Mouse (Mus musculus) midbrain, embryonic 11.5 days (tissue): ENCODE data around the gene Ptgdr2. TPM values are rescaled to one million over a fixed set of nuclear protein-coding genes. Genes with fewer than 3 reads are reported as not detected.
A peak's percentile ranks its signal among the peaks of the same experiment; 100 is the strongest.

Experiments
- ATAC-seq: fragments of 200-750 bp; cut with Nextera tagmentation; 2 replicates; pipeline ENCODE4 v1.8.0; 2017; ENCODE audit warnings: moderate TSS enrichment, moderate library complexity; ENCODE audit not compliant: low FRiP score
- DNase-seq: peaks from one replicate; pipeline ENCODE4 v3.0.0; 2015; ENCODE audit warnings: low spot score; ENCODE audit errors: missing footprints
- H3K27ac ChIP-seq: fragments of 300-500 bp; sonication (generic); 2 replicates; pipeline ENCODE4 v1.5.1; 2014; ENCODE audit warnings: low read depth, low read length
- H3K27me3 ChIP-seq: fragments of 300-500 bp; sonication (generic); 2 replicates; pipeline ENCODE4 v1.6.1; 2014; ENCODE audit warnings: mild to moderate bottlenecking, low read length, moderate library complexity, mixed read lengths; ENCODE audit not compliant: control insufficient read depth, insufficient read depth
- H3K36me3 ChIP-seq: fragments of 300-500 bp; sonication (generic); 2 replicates; pipeline ENCODE4 v1.6.1; 2014; ENCODE audit warnings: mild to moderate bottlenecking, low read length, moderate library complexity, mixed read lengths; ENCODE audit not compliant: control insufficient read depth, insufficient read depth
- H3K4me1 ChIP-seq: fragments of 300-500 bp; sonication (generic); 2 replicates; pipeline ENCODE4 v1.6.1; 2014; ENCODE audit warnings: low read length; ENCODE audit not compliant: control insufficient read depth, insufficient read depth
- H3K4me2 ChIP-seq: fragments of 300-500 bp; sonication (generic); 2 replicates; pipeline ENCODE4 v1.6.1; 2014; ENCODE audit warnings: mild to moderate bottlenecking, moderate library complexity
- H3K4me3 ChIP-seq: fragments of 300-500 bp; sonication (generic); 2 replicates; pipeline ENCODE4 v1.5.1; 2014; ENCODE audit warnings: low read depth, low read length
- H3K9ac ChIP-seq: fragments of 300-500 bp; sonication (generic); 2 replicates; pipeline ENCODE4 v1.6.1; 2014; ENCODE audit warnings: low read length
- H3K9me3 ChIP-seq: fragments of 300-500 bp; sonication (generic); 2 replicates; pipeline ENCODE4 v1.6.1; 2016; ENCODE audit warnings: low read length; ENCODE audit not compliant: control insufficient read depth
- WGBS: fragments of 180-500 bp; shearing (Covaris S2); extraction: QIAGEN DNeasy Blood & Tissue Kit; methylation state at CpG from one replicate; pipeline ENCODE4 v1.1.7; 2014; 5-methylcytosine and 5-hydroxymethylcytosine counted together
- polyA plus RNA-seq: library from polyadenylated mRNA; unstranded; fragments of >200 nt; fragmentation: Nextera tagmentation; extraction: Ambion mirVana; gene quantifications from 2 replicates; pipeline ENCODE4 v1.2.1, GENCODE M21; 2014

Ptgdr2 gene
- polyA plus RNA-seq, 1 experiment from 2014 or later, result 0.05 TPM

DNA sequence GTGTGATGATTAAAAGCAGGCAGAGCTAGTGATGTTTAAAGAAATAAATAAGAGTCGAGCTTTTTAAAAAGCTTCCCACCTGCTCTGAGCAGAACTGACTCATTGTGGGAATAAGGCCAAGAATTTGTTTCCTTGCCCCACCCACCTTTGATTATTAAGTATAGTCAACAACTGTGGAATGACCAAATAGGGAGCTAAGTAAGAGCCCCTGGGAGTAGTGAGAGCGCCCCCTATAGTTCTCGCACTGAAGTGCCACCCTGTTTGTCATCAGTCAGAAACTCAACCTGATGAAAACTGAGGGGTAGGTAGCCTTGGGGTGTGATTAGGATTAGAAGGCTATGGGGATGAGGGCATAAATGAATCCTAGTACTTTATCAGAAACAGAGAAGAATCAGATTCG lies 39.4 kb downstream of the Ptgdr2 start:
- Histone ChIP-seq H3K27me3 (no peaks in the 10 kb centered on the region), H3K36me3 (no peaks in the 10 kb centered on the region)
- 61% methylated on average over 4 of the region's 4 CpGs for WGBS

DNA sequence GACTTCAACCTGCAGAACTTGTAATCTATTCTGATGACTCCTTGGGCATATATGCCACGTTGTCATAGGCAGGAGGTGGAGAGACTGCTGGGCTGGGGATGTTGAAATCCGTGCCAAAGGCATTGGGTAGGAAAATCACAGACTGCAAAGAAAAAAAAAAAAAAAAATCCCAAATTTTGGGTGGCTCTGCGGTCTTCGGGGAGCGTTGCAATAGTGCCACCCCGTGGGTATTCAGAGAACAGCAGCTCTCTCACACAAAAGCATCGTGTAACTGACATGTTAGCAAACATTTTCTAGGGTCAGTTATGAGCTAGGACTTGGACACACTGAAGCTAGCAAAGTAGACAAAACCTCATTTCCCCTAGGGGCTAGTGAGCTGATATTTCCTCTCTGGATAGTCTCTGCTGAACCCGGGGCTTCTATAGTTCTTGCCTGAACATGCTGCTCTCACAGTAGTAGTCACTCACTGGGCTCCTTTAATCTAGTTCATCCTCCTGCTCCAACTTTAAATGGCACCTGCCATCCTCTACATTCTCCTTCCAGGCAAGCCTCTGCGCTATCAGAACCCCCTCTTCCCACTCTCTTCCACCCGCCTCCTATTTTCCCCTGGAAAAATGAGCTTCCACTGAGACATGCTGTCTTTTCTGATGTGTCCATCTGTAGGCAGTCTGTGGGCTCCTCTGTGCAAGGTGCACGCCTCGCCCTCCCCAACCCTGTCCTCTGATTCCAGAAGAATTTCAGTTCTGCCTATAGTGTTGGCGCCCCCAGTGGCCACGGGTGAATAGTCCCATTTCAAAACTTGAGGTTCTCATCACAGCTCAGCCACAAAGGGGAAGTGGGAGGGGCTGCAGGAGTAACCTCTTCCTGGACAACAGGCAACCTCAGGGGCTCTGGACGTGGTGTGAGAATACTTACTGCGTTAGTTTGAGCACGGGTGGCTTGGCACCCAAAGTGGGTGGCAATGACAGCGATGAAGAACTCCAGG lies 42.5 kb downstream of the Ptgdr2 start:
- Histone ChIP-seq H3K9ac (no peak overlapping the region; the same call in 1 of the 2 replicates), H3K4me2 (peak overlapping the region; percentile 12; the same call in 1 of the 2 replicates), H3K36me3 (no peaks in the 10 kb centered on the region), H3K4me1 (peaks cover 2% of the 10 kb centered on the region; the same call in 1 of the 2 replicates), H3K27ac (no peak overlapping the region), H3K27me3 (no peaks in the 10 kb centered on the region), H3K4me3 (no peak overlapping the region), H3K9me3 (no peaks in the 10 kb centered on the region)
- peak; percentile 93 for DNase-seq
- peak; percentile 70 for ATAC-seq
- 11% methylated on average over 18 of the region's 18 CpGs for WGBS

More for the DNA sequence above, 39.4 kb downstream of the Ptgdr2 start:
- Histone ChIP-seq H3K9ac (no peak overlapping the region), H3K4me1 (peaks cover 2% of the 10 kb centered on the region; the same call in 1 of the 2 replicates), H3K27ac (no peak overlapping the region), H3K4me2 (no peak overlapping the region), H3K4me3 (no peak overlapping the region), H3K9me3 (no peaks in the 10 kb centered on the region)
- DNase-seq (no peak), ATAC-seq (no peak)

- Histone ChIP-seq H3K36me3 (no peaks in the 10 kb centered on the region), H3K4me2 (no peak overlapping the region), H3K4me1 (peaks cover 2% of the 10 kb centered on the region; the same call in 1 of the 2 replicates), H3K9me3 (no peaks in the 10 kb centered on the region), H3K27ac (no peak overlapping the region), H3K4me3 (no peak overlapping the region), H3K27me3 (no peaks in the 10 kb centered on the region), H3K9ac (no peak overlapping the region)
- ATAC-seq (peak; percentile 15; the same call in 1 of the 2 replicates), DNase-seq (no peak)
- 87% methylated on average over 5 of the region's 5 CpGs for WGBS
Observed at GRCm38 (mm10) chr19:10980210-10980609, 43.2 kb downstream of the Ptgdr2 start.

GRCm38 (mm10) chr19:10983146-10983545 lies 46.2 kb downstream of the Ptgdr2 start:
- H3K36me3 ChIP-seq, result no peaks in the 10 kb centered on the region
- peaks cover 2% of the 10 kb centered on the region; the same call in 1 of the 2 replicates for H3K4me1 ChIP-seq
- ATAC-seq (no peak), DNase-seq (peak; percentile 90)
- no peaks in the 10 kb centered on the region for H3K9me3 ChIP-seq
- H3K27ac ChIP-seq, result no peak overlapping the region
- H3K4me2 ChIP-seq, result peak overlapping the region; percentile 19; the same call in 1 of the 2 replicates
- H3K27me3 ChIP-seq, result no peaks in the 10 kb centered on the region
- H3K9ac ChIP-seq, result no peak overlapping the region
- 25% methylated on average over 14 of the region's 14 CpGs for WGBS
- H3K4me3 ChIP-seq, result no peak overlapping the region

DNA sequence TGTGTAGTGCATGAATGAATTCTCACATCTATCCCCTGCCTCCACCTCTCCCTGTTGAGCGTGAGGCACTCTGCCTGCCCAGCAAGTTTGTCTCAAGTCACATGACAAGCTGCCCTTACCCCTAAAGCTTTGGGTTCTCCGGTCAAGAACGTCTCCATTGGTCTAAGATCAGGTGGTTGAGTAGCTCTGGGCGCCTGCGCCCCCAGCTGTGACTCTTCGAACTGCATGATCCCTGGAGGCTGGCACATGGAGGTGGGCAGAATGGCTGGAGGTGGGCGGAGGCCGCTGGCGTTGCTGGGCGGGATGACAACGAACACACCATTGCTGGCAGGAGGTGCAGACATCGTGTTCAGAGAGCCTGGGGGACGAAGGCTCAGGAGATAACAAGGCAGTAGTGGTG lies 47.6 kb downstream of the Ptgdr2 start:
- H3K9ac ChIP-seq, result no peak overlapping the region
- H3K27me3 ChIP-seq, result no peaks in the 10 kb centered on the region
- no peaks in the 10 kb centered on the region for H3K9me3 ChIP-seq
- 82% methylated on average over 13 of the region's 13 CpGs for WGBS
- H3K4me2 ChIP-seq, result no peak overlapping the region
- no peak overlapping the region for H3K27ac ChIP-seq
- ATAC-seq, result no peak
- peaks cover 1% of the 10 kb centered on the region; the same call in 1 of the 2 replicates for H3K4me1 ChIP-seq
- DNase-seq, result no peak
- H3K4me3 ChIP-seq, result no peak overlapping the region
- H3K36me3 ChIP-seq, result no peaks in the 10 kb centered on the region

GRCm38 (mm10) chr19:10985889-10986288 lies 48.9 kb downstream of the Ptgdr2 start:
- no peak overlapping the region for H3K9ac ChIP-seq
- 89% methylated on average over 4 of the region's 4 CpGs for WGBS

DNA sequence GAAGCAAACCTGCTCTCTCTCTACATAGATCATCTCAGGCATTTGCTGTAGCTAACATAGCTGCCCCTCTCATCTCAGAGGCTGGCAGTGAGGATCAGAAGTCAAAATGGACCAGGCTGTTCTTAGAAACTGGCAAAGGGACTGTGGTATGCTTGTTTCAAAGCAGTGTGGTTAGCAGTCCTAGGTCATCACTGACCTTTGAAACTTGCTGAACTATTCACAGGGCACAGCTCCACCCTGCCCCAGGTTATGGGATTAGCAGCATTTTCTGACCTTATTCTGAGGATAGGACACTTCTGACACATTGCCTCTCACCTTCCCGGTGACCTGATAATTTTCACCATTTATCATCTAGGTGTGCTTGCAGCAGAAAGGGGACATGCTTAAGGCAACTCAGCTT lies 51.6 kb downstream of the Ptgdr2 start:
- no peak for ATAC-seq
- H3K4me2 ChIP-seq, result no peak overlapping the region
- H3K4me1 ChIP-seq, result no peaks in the 10 kb centered on the region
- DNase-seq, result no peak
- H3K27me3 ChIP-seq, result no peaks in the 10 kb centered on the region
- H3K36me3 ChIP-seq, result no peaks in the 10 kb centered on the region
- H3K9me3 ChIP-seq, result no peaks in the 10 kb centered on the region
- H3K4me3 ChIP-seq, result no peak overlapping the region
- 90% methylated on average over 1 of the region's 1 CpGs for WGBS
- no peak overlapping the region for H3K9ac ChIP-seq
- H3K27ac ChIP-seq, result no peak overlapping the region

More at GRCm38 (mm10) chr19:10985889-10986288, 48.9 kb downstream of the Ptgdr2 start:
- H3K4me2 ChIP-seq, result no peak overlapping the region
- H3K4me1 ChIP-seq, result no peaks in the 10 kb centered on the region
- H3K36me3 ChIP-seq, result no peaks in the 10 kb centered on the region
- no peaks in the 10 kb centered on the region for H3K27me3 ChIP-seq
- H3K4me3 ChIP-seq, result no peak overlapping the region
- H3K27ac ChIP-seq, result no peak overlapping the region
- DNase-seq, result no peak
- H3K9me3 ChIP-seq, result no peaks in the 10 kb centered on the region
- ATAC-seq, result no peak

DNA sequence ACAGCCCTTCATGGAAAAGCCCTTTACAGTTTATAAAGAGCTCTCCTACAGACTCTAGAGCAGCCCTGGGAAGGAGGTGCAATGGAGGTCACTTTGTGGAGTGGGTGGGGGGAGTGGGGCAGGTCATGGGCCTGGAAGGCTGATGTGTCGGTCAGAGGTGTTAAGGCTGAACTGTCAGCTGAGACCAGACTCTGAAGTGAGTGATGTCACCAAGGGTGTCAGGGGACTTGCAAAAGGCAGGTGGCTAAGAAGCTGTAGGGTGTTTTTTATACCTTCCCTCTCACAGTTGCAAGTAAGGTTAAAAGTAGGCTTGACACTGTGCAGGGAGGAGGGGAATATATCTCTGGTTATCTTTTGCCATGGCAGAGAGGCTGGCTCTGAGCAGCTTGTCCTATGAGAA lies 53.8 kb downstream of the Ptgdr2 start:
- Histone ChIP-seq H3K4me3 (no peak overlapping the region), H3K4me2 (no peak overlapping the region), H3K36me3 (no peaks in the 10 kb centered on the region), H3K27me3 (no peaks in the 10 kb centered on the region), H3K4me1 (no peaks in the 10 kb centered on the region), H3K9me3 (no peaks in the 10 kb centered on the region), H3K9ac (no peak overlapping the region), H3K27ac (no peak overlapping the region)
- no peak for DNase-seq
- ATAC-seq, result no peak
- 62% methylated on average over 1 of the region's 1 CpGs for WGBS

- H3K9ac ChIP-seq, result no peak overlapping the region
- DNase-seq, result no peak
Observed at GRCm38 (mm10) chr19:10991911-10992310, 55.0 kb downstream of the Ptgdr2 start.

More at GRCm38 (mm10) chr19:10991911-10992310, 55.0 kb downstream of the Ptgdr2 start:
- no peak for ATAC-seq
- H3K9me3 ChIP-seq, result no peaks in the 10 kb centered on the region
- no peak overlapping the region for H3K4me2 ChIP-seq
- H3K36me3 ChIP-seq, result no peaks in the 10 kb centered on the region
- no peak overlapping the region for H3K4me3 ChIP-seq
- H3K27me3 ChIP-seq, result no peaks in the 10 kb centered on the region
- H3K27ac ChIP-seq, result no peak overlapping the region
- H3K4me1 ChIP-seq, result no peaks in the 10 kb centered on the region
